Mouse (Mus musculus) left cerebral cortex, adult 11 months (tissue): ENCODE measurements at regions not wholly inside any gene's neighbourhood (a gene's known extent, or its start where the extent isn't known, plus 50 kb on each side); places are given as distances from the start of the nearest gene placed in this dataset.
A peak's percentile ranks its signal among the peaks of the same experiment; 100 is the strongest.

Experiments
- DNase-seq: peaks from one replicate; pipeline ENCODE4 v3.0.0; 2022; ENCODE audit warnings: low spot score

DNA sequence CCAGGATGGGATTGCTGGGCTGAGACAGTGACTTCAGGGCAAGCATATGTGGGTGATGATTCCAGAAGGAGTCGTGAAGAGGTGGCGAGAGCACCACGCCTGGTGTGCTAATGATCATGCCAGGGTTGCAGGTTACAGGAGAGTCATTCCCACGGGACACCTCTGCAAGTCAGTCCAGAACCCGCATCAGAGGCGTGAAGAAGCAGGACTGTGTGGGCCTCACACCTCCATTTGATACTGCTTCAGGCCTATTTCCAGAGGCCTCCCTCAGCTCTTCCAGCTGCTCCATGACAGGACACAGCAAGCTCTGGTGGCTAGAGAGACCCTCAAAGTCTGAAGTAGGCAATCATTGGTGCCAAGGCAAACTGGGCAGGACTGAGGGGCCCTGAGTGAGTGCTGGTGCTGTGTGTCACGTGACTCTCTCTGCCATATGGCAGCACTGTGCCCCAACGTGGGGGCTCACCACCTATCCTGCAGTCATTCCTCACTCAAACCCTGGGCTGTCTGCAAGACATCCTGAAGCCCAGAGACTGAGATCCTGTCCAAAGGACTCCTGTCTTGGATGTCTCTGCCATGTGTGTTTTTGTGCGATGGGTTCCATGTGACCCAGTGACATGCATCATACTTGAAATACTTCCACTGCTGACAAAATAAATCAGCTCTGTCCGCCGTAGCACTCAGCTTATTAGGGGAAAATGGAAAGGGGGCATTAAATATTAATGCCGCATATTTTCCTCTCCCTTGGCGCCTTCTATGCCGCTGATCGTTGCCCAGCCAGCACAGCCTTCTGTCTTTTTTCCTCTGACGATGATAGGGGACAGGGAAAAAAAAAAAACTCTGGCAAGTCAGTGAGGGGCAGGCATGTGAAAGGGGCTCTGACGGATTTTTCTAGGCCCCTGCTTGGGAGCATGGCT lies 247.6 kb upstream of the Habp2 start:
- no peak for DNase-seq

- no peak for DNase-seq
These were observed 245.0 kb upstream of the Habp2 start for GRCm38 (mm10) chr19:56041930-56042329.

DNA sequence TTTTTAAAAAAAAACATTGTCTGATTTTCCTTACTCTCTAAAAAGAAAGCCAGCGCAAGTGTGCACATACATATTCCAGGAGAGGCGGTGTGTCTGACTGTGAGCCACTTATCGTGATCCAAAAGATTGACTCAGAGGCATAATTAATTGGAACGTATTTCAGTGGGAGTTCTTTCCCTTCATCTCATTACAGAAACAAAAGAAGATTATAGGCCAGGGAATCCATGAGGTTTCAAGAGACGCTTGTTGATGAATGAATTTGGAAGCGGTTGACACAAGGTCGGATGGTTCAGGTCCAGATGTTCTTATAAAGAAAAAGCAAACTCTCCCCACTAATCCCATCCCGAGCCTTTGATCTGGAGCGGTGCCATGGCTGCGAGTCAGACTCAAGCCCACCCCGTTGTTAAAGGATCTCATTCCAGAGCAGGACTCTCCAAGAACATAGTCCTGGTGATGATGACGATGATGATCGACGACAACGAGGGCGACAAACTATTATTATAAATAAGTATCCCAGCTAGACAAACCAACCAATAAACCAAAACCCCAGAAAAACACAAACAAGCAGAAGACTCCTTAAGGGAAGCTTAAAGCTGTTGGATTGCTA lies 240.1 kb upstream of the Habp2 start:
- no peak for DNase-seq

GRCm38 (mm10) chr19:56054186-56054585 lies 232.8 kb upstream of the Habp2 start:
- DNase-seq, result no peak

DNA sequence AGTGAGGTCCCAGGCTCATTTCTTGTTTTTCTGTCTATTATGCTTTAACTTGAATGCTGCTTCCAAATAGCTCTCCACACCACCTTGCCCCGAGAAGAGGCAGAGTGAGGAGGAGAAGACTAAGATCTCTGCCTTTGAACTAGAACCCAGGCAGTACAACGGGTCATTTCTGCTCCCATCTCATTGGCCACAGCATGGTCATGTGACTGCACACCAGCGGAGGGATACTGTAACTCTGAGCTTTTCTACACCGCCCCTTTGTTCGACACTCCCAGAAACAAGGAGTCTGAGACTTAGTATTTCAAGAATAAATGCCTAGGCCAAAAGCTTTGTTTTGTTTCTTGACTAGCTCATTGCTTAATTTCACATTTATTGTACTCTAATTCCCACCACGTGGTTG lies 230.5 kb upstream of the Habp2 start:
- DNase-seq, result no peak

DNA sequence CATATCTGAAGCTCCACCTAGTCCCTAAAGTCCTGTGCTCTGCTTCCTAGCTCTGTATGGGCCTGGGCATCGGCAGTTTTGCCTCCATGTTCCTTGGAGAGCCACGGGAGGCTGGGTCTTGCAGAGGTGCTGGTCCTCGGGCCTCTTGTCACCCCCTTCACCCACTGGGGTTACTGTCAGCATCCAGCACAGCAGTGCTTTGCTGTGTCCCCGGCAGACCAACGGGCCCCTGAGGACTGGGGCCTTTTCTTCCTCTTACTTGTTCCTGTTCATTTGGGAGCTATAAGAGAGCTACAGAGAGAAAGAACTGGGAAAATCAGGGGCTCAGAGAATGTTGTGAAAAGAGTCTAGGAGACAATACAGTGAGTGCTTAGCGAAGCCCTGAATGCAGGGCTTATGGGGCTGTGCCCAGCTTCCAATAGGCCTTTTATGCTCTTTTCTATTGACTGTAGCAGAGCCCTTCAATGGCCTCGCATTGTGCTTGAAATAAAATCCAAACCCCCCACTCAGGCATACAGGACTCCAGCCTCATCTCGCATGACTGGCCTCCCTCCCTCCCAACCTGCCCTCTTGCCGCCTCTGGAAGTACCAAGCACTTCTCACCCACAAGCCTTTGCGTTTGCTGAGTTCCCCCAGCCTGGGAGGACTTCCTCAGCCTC lies 224.9 kb upstream of the Habp2 start:
- DNase-seq, result peak; percentile 9

- no peak for DNase-seq
These were observed 223.8 kb upstream of the Habp2 start for GRCm38 (mm10) chr19:56063099-56063498.

DNA sequence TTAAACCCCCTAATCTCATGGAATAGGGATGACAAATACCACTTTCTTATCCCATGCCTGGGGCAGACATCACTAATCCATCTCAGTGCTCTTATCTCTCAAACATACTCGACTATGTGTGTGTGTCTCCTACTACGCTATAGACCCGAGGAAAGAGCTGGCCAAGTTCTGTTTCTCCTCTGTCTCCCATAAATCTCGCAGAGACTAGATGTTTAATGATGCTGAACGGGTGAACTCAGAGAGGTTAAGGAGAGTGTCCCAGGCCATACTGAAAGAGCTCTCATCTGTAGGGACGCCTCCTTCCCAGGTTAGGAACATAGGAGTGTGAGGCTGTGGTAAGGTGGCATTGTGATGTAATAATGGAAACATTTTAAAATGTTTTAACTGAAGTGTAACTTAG lies 221.2 kb upstream of the Habp2 start:
- no peak for DNase-seq

- no peak for DNase-seq
These were observed 218.8 kb upstream of the Habp2 start for GRCm38 (mm10) chr19:56068165-56068564.

- DNase-seq, result no peak
These were observed 218.1 kb upstream of the Habp2 start for GRCm38 (mm10) chr19:56068854-56069253.

- DNase-seq, result no peak
These were observed 217.7 kb upstream of the Habp2 start for GRCm38 (mm10) chr19:56069266-56069665.

- no peak for DNase-seq
These were observed 215.6 kb upstream of the Habp2 start for GRCm38 (mm10) chr19:56071340-56071739.

DNA sequence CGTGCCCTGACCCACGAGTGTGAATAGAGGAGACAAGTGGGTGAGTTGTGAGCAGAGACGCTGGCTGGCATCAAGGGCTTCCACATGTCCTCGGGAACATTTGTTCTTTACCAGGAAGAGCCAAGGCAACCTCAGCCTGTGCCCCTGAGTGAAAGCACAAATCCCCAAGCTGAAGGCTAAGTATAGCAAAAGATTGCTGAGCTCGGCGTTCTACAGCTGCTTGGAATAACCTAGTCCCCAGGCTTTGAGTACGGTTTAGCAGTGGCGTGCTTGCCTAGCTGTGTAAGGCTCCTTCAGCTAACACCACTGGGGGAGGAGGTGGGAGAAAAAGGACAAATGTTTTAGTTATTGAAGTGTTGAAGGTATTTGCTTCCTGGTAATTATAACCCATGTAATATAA lies 210.8 kb upstream of the Habp2 start:
- DNase-seq, result no peak

DNA sequence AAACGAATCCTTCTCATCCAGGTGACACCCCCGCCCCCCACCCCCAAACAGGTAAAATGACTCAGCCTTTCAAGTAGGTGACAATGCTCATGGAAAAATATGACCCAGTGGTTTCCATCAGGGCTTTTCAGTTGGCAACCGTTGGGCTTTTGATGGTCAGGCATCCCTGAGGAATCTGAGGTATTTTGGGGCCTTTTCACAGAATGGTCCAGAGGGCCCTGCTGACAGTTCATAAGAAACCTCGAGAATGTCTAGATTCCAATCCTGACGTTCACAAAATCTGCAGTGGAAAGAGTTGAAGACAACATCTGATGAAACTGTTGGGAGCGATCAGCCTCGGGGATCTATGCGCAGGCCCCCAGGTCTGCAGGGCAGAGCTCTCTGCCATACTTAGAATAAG lies 209.4 kb upstream of the Habp2 start:
- DNase-seq, result no peak

DNA sequence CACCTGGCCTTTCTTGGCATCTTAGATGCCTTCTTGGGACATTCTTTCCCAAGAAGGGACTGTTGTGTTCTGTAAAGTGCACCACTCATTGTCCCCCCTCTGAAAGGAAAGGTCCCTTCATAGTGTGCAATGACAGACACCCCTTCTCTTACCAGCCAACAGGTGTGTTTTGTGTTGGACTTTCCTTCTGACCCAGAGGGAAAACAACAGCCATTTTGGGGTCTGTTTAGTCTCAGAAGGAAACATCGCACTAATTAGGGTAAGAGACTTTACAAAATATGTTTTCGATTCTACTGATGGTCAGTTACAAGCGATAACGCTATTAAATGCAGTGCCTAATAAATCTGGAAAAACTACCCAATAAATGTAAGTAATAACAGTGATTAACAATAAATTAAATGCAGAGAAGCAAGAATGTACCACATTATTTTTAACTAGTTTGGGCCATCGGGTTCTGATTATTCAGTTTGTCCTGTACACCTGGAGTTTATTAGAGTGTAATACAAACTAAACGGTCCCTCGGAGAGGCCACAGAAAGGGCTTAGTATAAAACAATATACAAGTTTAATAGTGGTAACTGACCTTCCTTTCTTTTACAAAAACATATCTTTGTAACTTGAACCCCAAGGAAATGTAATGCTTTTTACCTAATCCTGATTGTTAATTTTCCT lies 200.4 kb upstream of the Habp2 start:
- no peak for DNase-seq

GRCm38 (mm10) chr19:56087127-56087526 lies 199.8 kb upstream of the Habp2 start:
- DNase-seq, result no peak

GRCm38 (mm10) chr19:56089795-56090375 lies 197.1 kb upstream of the Habp2 start:
- DNase-seq, result no peak

- no peak for DNase-seq
These were observed 195.4 kb upstream of the Habp2 start for GRCm38 (mm10) chr19:56091581-56091980.

DNA sequence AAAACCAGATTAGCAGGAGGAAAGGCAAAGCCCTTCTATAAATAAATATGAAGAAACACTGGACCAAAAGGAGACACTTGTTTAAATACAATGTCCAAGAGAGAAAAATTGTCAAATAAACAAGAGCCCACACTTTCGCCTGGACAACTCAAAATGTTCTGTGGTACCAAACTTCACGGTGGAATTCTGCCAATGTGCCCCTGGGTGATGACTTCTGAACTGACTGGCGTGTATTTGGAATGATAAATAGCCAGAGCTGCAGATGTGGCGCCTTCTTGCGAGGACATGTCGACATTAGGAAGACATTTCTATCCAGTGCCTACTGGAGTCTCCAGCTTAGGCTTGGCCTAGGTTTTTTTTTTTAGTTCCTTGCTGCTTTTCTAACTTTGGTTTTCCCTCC lies 191.1 kb upstream of the Habp2 start:
- DNase-seq, result no peak

DNA sequence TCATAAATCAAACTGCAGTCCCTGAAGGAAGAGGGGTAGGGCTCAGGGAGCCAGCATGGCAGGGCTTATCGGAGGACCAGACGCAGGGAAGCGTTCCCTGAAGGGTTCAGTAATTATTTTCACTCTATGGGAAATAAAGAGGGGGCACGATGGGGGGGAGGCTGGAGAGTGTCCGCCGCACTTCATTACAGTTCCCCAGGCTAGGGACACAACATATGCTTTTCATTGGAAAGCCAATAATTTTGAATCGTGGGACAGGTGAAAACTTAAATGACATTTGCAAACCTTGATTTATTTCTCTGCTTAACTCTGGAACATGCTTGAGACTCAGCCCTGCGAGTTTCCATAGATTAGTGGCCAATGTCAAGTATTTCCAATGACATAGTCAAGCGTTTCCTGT lies 187.2 kb upstream of the Habp2 start:
- no peak for DNase-seq

GRCm38 (mm10) chr19:56100131-56100872 lies 186.6 kb upstream of the Habp2 start:
- no peak for DNase-seq
